In the genomic region with DNA sequence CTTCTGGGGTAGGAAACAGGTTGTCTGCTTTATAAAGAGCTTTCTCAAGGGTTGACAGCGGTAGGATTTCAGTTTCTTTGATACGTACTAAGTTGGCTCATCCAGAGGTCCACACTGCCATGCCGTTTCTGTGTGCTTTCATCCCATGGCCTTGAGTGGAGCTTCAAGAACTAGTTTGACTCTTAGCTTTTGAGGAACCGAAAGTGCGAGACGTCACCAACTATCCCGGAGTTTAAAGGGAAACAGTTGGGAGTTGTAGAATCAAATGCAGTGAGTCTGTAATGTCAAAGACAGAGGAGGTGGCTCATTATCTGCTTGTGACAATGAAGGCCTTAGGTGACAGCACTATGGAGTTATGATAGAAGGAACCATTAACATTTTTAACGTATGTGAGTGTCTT, we compare ENCODE assay signal across 19 mouse cellular contexts. TPM values are rescaled to one million over a fixed set of nuclear protein-coding genes. Genes with fewer than 3 reads are reported as not detected.
DNase-seq lines count a peak whose midpoint lies in the region; ATAC-seq and TF ChIP-seq lines count a peak whose summit lies in the region.
"Had no signal": no experiment of that assay in that cellular context is flagged by ENCODE, and none has a peak within 500 bp of the region (broad histone marks: within the 10 kb centered on the region; RNA-seq: fewer than 3 reads in every experiment).

No protein-coding gene starts in this region.

- H3K27me3 ChIP-seq in liver, embryonic 12.5 days (replicated peaks), result no peaks in the 10 kb centered on the region
- H3K27me3 ChIP-seq in liver, postnatal 0 days (ENCODE audit: insufficient read depth, low read length), result no peaks in the 10 kb centered on the region
- no peaks in the 10 kb centered on the region for H3K27me3 ChIP-seq in liver, embryonic 16.5 days (ENCODE audit: control insufficient read depth, insufficient read depth, low read depth, low read length)
- H3K27me3 ChIP-seq in intestine, embryonic 16.5 days (replicated peaks; ENCODE audit: control insufficient read depth, insufficient read depth, low read length), result no peaks in the 10 kb centered on the region
- H3K27me3 ChIP-seq: embryonic facial prominence, embryonic 15.5 days; forebrain, embryonic 12.5 days; heart, embryonic 12.5 days; hindbrain, embryonic 12.5 days had no signal

- peak overlapping the region; percentile 49; the same call in 1 of the 2 replicates for H3K9ac ChIP-seq in liver, embryonic 12.5 days
- H3K9ac ChIP-seq in liver, postnatal 0 days (replicated peaks), result no peak overlapping the region
- H3K9ac ChIP-seq in liver, embryonic 16.5 days (ENCODE audit: low read depth, low read length), result no peak overlapping the region
- no peak overlapping the region for H3K9ac ChIP-seq in intestine, embryonic 16.5 days (ENCODE audit: low read depth, low read length)
- H3K9ac ChIP-seq: embryonic facial prominence, embryonic 15.5 days; forebrain, embryonic 12.5 days; forebrain, postnatal 0 days; heart, embryonic 12.5 days; hindbrain, embryonic 12.5 days had no signal

- 0 out of 2 replicates have a peak, but pooled peaks cover 5% of the 10 kb centered on the region for H3K36me3 ChIP-seq in liver, embryonic 12.5 days
- no peaks in the 10 kb centered on the region for H3K36me3 ChIP-seq in liver, postnatal 0 days (replicated peaks; ENCODE audit: insufficient read depth, low read length)
- no peaks in the 10 kb centered on the region for H3K36me3 ChIP-seq in liver, embryonic 16.5 days (ENCODE audit: control insufficient read depth, insufficient read depth)
- no peaks in the 10 kb centered on the region for H3K36me3 ChIP-seq in intestine, embryonic 16.5 days (ENCODE audit: control insufficient read depth, insufficient read depth, low read length)
- H3K36me3 ChIP-seq: embryonic facial prominence, embryonic 15.5 days; forebrain, embryonic 12.5 days; hindbrain, embryonic 12.5 days had no signal

- 79% methylated on average over 8 of the region's 8 CpGs for WGBS in liver, embryonic 12.5 days (ENCODE audit: insufficient replicate concordance)
- WGBS in liver, postnatal 0 days (ENCODE audit: insufficient replicate concordance), result 86% methylated on average over 8 of the region's 8 CpGs
- WGBS in liver, embryonic 16.5 days (ENCODE audit: insufficient replicate concordance), result 79% methylated on average over 8 of the region's 8 CpGs
- 93% methylated on average over 8 of the region's 8 CpGs for WGBS in intestine, embryonic 16.5 days

- no peak for TF ChIP-seq EP300 in liver, postnatal 0 days (IDR thresholded peaks at IDR 0.05; ENCODE audit: low read depth)

- peak overlapping the region; percentile 52 for H3K4me2 ChIP-seq in liver, embryonic 12.5 days
- no peak overlapping the region for H3K4me2 ChIP-seq in liver, postnatal 0 days (ENCODE audit: low read depth, low read length)
- peak overlapping the region; percentile 42; the same call in 1 of the 2 replicates for H3K4me2 ChIP-seq in liver, embryonic 16.5 days (ENCODE audit: low read depth, low read length)
- H3K4me2 ChIP-seq in intestine, embryonic 16.5 days (ENCODE audit: low read depth, low read length), result no peak overlapping the region
- H3K4me2 ChIP-seq: embryonic facial prominence, embryonic 15.5 days; forebrain, embryonic 12.5 days; heart, embryonic 12.5 days; hindbrain, embryonic 12.5 days had no signal

- no peak for TF ChIP-seq CTCF in liver, postnatal 0 days (IDR thresholded peaks at IDR 0.05; ENCODE audit: low read depth)

- H3K27ac ChIP-seq in liver, embryonic 12.5 days, result peak overlapping the region; percentile 87
- H3K27ac ChIP-seq in liver, postnatal 0 days (ENCODE audit: low read depth), result no peak overlapping the region
- peak overlapping the region; percentile 83 for H3K27ac ChIP-seq in liver, embryonic 16.5 days (ENCODE audit: low read length)
- H3K27ac ChIP-seq in intestine, embryonic 16.5 days (ENCODE audit: low read length), result no peak overlapping the region
- H3K27ac ChIP-seq: embryonic facial prominence, embryonic 15.5 days; forebrain, embryonic 12.5 days; hindbrain, embryonic 12.5 days had no signal

- peaks cover 72% of the 10 kb centered on the region for H3K4me1 ChIP-seq in liver, embryonic 12.5 days
- peaks cover 17% of the 10 kb centered on the region for H3K4me1 ChIP-seq in liver, postnatal 0 days (ENCODE audit: insufficient read depth)
- peaks cover 37% of the 10 kb centered on the region for H3K4me1 ChIP-seq in liver, embryonic 16.5 days (ENCODE audit: control insufficient read depth, low read depth, low read length)
- no peaks in the 10 kb centered on the region for H3K4me1 ChIP-seq in intestine, embryonic 16.5 days (ENCODE audit: control insufficient read depth, insufficient read depth, low read length)
- H3K4me1 ChIP-seq: embryonic facial prominence, embryonic 15.5 days had no signal

- ATAC-seq in liver, embryonic 12.5 days, result no peak
- no peak for ATAC-seq in liver, postnatal 0 days
- ATAC-seq in granulocyte monocyte progenitor cell, adult 5-6 weeks (replicated peaks; ENCODE audit: poor library complexity, severe bottlenecking), result peak; percentile 77
- ATAC-seq in liver, embryonic 16.5 days (ENCODE audit: low read depth), result no peak
- no peak for ATAC-seq in intestine, embryonic 16.5 days
- ATAC-seq in erythroid progenitor cell, adult 5-6 weeks (replicated peaks; ENCODE audit: low FRiP score, poor library complexity, severe bottlenecking), result no peak
- ATAC-seq: forebrain, postnatal 0 days; hindbrain, embryonic 16.5 days had no signal

- no peak overlapping the region for H3K4me3 ChIP-seq in liver, embryonic 12.5 days
- no peak overlapping the region for H3K4me3 ChIP-seq in liver, postnatal 0 days (ENCODE audit: low read depth, low read length)
- no peak overlapping the region for H3K4me3 ChIP-seq in liver, embryonic 16.5 days (ENCODE audit: low read depth, low read length)
- H3K4me3 ChIP-seq in intestine, embryonic 16.5 days (ENCODE audit: low read length), result no peak overlapping the region
- H3K4me3 ChIP-seq: embryonic facial prominence, embryonic 15.5 days; forebrain, embryonic 12.5 days; heart, embryonic 12.5 days; hindbrain, embryonic 12.5 days had no signal

- DNase-seq in liver, postnatal 0 days, result no peak
- no peak for DNase-seq in layer of hippocampus, adult 9-10 months (ENCODE audit: low spot score)
- DNase-seq: adrenal gland, adult 8-10 months; cerebellum, adult 2 months; cerebellum, postnatal 14 days; embryo, embryonic 11 days; forebrain, postnatal 0 days; gastrocnemius, postnatal 14 days had no signal

- no peaks in the 10 kb centered on the region for H3K9me3 ChIP-seq in liver, embryonic 12.5 days (replicated peaks)
- no peaks in the 10 kb centered on the region for H3K9me3 ChIP-seq in liver, postnatal 0 days (ENCODE audit: low read length)
- H3K9me3 ChIP-seq in liver, embryonic 16.5 days (replicated peaks; ENCODE audit: control insufficient read depth, low read length), result no peaks in the 10 kb centered on the region
- H3K9me3 ChIP-seq in intestine, embryonic 16.5 days (ENCODE audit: control insufficient read depth, low read length), result no peaks in the 10 kb centered on the region
- H3K9me3 ChIP-seq: embryonic facial prominence, embryonic 15.5 days; forebrain, embryonic 12.5 days; heart, embryonic 12.5 days; hindbrain, embryonic 12.5 days had no signal

RNA-seq across cellular contexts. Expression of gene Arl15, which starts 49.6 kb away (rescaled TPM):
- polyA plus RNA-seq in liver, embryonic 12.5 days (2016; fragmentation: Nextera tagmentation; extraction: Ambion mirVana), result 4.4 and 5.3 TPM in 2 replicates
- 1.5 and 1.6 TPM in 2 replicates for polyA plus RNA-seq in liver, postnatal 0 days (2015; fragmentation: Nextera tagmentation; extraction: Ambion mirVana)
- total RNA-seq in granulocyte monocyte progenitor cell, adult 5-6 weeks (2014; fragmentation: Nextera tagmentation), result 15.6 and 16.1 TPM in 2 replicates
- 16.4 and 17.3 TPM in 2 replicates for total RNA-seq in granulocyte monocyte progenitor cell, adult 5-6 weeks (2017)
- 2.8 and 2.9 TPM in 2 replicates for polyA plus RNA-seq in liver, embryonic 16.5 days (2015; fragmentation: Nextera tagmentation; extraction: Ambion mirVana)
- polyA plus RNA-seq in intestine, embryonic 16.5 days (2015; fragmentation: Nextera tagmentation; extraction: Ambion mirVana), result 8.2 and 10.6 TPM in 2 replicates
- total RNA-seq in erythroid progenitor cell, adult 5-6 weeks (2015; ENCODE audit: low replicate concordance), result 10.5 and 11.2 TPM in 2 replicates
- 9.4 and 23.5 TPM in 2 replicates for total RNA-seq in erythroid progenitor cell, adult 5-6 weeks (2017; ENCODE audit: low replicate concordance)
- polyA plus RNA-seq: erythroblast, embryonic 14.5 days had no signal

Comparison
In these comparisons a context has a peak if more than half of its experiments do, and no peak if none do; other contexts are left out.
1. H3K27ac ChIP-seq: peak in liver, embryonic 12.5 days (single experiment) and liver, embryonic 16.5 days (single experiment); none in liver, postnatal 0 days (single experiment) and intestine, embryonic 16.5 days (single experiment).
2. H3K4me2 ChIP-seq: peak in liver, embryonic 12.5 days (single experiment) and liver, embryonic 16.5 days (single experiment); none in liver, postnatal 0 days (single experiment) and intestine, embryonic 16.5 days (single experiment).